Mouse (Mus musculus): Measurements from ENCODE around the gene Frmd4b. TPM values are rescaled to one million over a fixed set of nuclear protein-coding genes. Genes with fewer than 3 reads are reported as not detected.

Frmd4b gene
- polyA plus RNA-seq, 1 experiment = 15.4 TPM

GRCm38 (mm10) chr6:97491065-97491464 is 126.3 kb downstream of the Frmd4b start:
- Histone ChIP-seq H3K27ac (ENCODE audit: control insufficient read depth, insufficient read depth, low read depth, low read length, poor library complexity) (no peak overlapping the region), H3K4me3 (replicated peaks; ENCODE audit: control insufficient read depth, low read depth, low read length) (no peak overlapping the region), H3K4me1 (ENCODE audit: control insufficient read depth, insufficient read depth, low read length) (no peaks in the 10 kb centered on the region)
- 77% methylated on average over 5 of the region's 5 CpGs for WGBS
- no peak for TF ChIP-seq POLR2A (IDR thresholded peaks at IDR 0.05; ENCODE audit: borderline replicate concordance, control insufficient read depth, low read depth, low read length)
- TF ChIP-seq CTCF (IDR thresholded peaks at IDR 0.05; ENCODE audit: control insufficient read depth, insufficient read depth, low read length) = no peak

GRCm38 (mm10) chr6:97488821-97489220 is 128.5 kb downstream of the Frmd4b start:
- TF ChIP-seq POLR2A (IDR thresholded peaks at IDR 0.05; ENCODE audit: borderline replicate concordance, control insufficient read depth, low read depth, low read length) = no peak
- no peak for TF ChIP-seq CTCF (IDR thresholded peaks at IDR 0.05; ENCODE audit: control insufficient read depth, insufficient read depth, low read length)
- 46% methylated on average over 7 of the region's 7 CpGs for WGBS
- no peak overlapping the region for H3K27ac ChIP-seq (ENCODE audit: control insufficient read depth, insufficient read depth, low read depth, low read length, poor library complexity)

GRCm38 (mm10) chr6:97488280-97488679 is 129.1 kb downstream of the Frmd4b start:
- no peaks in the 10 kb centered on the region for H3K4me1 ChIP-seq (ENCODE audit: control insufficient read depth, insufficient read depth, low read length)
- no peak overlapping the region for H3K4me3 ChIP-seq (replicated peaks; ENCODE audit: control insufficient read depth, low read depth, low read length)
- H3K27ac ChIP-seq (ENCODE audit: control insufficient read depth, insufficient read depth, low read depth, low read length, poor library complexity) = no peak overlapping the region
- TF ChIP-seq POLR2A (IDR thresholded peaks at IDR 0.05; ENCODE audit: borderline replicate concordance, control insufficient read depth, low read depth, low read length) (no peak), CTCF (IDR thresholded peaks at IDR 0.05; ENCODE audit: control insufficient read depth, insufficient read depth, low read length) (no peak)
- WGBS = 54% methylated on average over 8 of the region's 8 CpGs

More at GRCm38 (mm10) chr6:97488821-97489220, 128.5 kb downstream of the Frmd4b start:
- Histone ChIP-seq H3K4me1 (ENCODE audit: control insufficient read depth, insufficient read depth, low read length) (no peaks in the 10 kb centered on the region), H3K4me3 (replicated peaks; ENCODE audit: control insufficient read depth, low read depth, low read length) (no peak overlapping the region)

DNA sequence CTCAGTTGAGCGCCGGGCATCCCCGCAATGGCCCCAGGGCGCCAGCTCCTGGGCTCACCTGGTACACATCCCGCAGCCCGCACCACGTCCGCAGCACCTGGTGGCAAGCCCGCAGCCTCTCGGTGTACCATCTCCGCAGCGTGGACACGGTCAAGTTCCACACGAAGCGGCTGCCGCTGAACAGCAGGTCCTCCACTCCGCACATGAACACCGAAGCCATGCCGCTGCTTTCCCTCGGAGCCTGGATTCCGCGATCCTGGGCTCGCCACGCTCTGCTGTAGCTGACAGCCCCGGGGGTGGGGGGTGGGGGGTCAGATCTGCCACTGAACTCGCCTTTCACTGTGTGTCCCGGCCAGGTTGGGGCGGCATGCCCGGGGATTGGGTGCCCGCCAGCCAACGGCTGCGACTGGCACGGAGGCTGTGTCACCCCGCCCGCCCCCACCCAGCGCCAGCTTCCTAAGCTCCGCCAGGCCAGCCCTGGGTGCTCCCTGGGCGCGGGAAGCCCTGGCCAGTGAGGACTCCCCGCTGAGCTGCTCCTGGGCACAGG is 129.7 kb downstream of the Frmd4b start:
- WGBS = 1% methylated on average over 40 of the region's 40 CpGs
- Histone ChIP-seq H3K27ac (ENCODE audit: control insufficient read depth, insufficient read depth, low read depth, low read length, poor library complexity) (no peak overlapping the region; the same call in 1 of the 2 replicates), H3K4me1 (ENCODE audit: control insufficient read depth, insufficient read depth, low read length) (no peaks in the 10 kb centered on the region), H3K4me3 (replicated peaks; ENCODE audit: control insufficient read depth, low read depth, low read length) (peak overlapping the region; percentile 46)
- TF ChIP-seq POLR2A (IDR thresholded peaks at IDR 0.05; ENCODE audit: borderline replicate concordance, control insufficient read depth, low read depth, low read length) (no peak), CTCF (IDR thresholded peaks at IDR 0.05; ENCODE audit: control insufficient read depth, insufficient read depth, low read length) (no peak)

DNA sequence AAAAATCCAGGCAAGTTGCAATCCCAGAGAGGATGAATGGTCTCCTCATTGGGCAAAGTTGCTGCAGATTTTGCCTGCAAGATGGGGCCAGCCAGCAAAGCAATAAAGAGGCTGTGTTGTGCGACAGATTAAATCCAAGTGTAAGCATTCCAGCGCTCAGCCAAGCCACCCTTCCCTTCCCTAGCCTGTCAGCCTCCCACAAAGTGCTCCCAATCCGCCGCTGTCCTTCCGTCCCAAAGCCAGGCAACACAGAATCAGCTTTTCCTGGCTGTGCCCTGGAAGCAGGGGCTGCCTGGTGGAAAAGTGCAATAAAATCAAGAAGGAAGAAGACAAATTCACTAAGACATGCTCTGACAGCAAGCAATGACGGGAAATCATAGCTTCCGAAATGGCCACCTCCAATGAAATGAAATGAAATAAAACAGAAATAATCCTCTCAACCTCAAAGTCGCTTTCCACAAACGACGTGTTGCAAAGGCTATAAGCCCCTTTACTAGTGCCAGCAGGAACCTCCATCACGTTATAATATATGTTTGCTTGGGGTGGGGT is 130.5 kb downstream of the Frmd4b start:
- no peaks in the 10 kb centered on the region; the same call in 1 of the 2 replicates for H3K4me1 ChIP-seq (ENCODE audit: control insufficient read depth, insufficient read depth, low read length)
- 30% methylated on average over 11 of the region's 11 CpGs for WGBS
- TF ChIP-seq POLR2A (IDR thresholded peaks at IDR 0.05; ENCODE audit: borderline replicate concordance, control insufficient read depth, low read depth, low read length) (no peak), CTCF (IDR thresholded peaks at IDR 0.05; ENCODE audit: control insufficient read depth, insufficient read depth, low read length) (no peak)
- H3K4me3 ChIP-seq (replicated peaks; ENCODE audit: control insufficient read depth, low read depth, low read length) = no peak overlapping the region
- H3K27ac ChIP-seq (ENCODE audit: control insufficient read depth, insufficient read depth, low read depth, low read length, poor library complexity) = no peak overlapping the region

GRCm38 (mm10) chr6:97485886-97486386 is 131.4 kb downstream of the Frmd4b start:
- no peak overlapping the region for H3K4me3 ChIP-seq (replicated peaks; ENCODE audit: control insufficient read depth, low read depth, low read length)
- H3K27ac ChIP-seq (ENCODE audit: control insufficient read depth, insufficient read depth, low read depth, low read length, poor library complexity) = no peak overlapping the region
- WGBS = 83% methylated on average over 11 of the region's 11 CpGs

DNA sequence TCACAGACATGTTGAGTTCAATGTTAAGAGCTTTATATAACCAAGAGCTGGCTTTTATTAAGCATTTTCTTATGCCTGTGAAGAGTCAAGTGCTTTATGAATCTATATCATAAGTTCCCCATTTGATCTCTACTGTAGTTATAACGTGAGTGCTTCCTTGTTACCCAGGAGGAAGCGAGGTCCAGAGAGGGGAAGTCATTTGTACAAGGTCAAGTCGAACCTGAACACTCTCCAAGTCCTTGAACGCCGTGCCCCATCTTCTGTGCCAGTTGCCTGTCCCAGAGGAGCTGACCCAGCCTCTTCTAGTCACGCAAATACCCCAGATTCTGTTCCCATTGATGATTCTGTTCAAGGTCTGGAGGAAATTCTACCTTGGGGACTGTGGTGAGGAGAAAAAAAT is 135.4 kb downstream of the Frmd4b start:
- TF ChIP-seq POLR2A (IDR thresholded peaks at IDR 0.05; ENCODE audit: borderline replicate concordance, control insufficient read depth, low read depth, low read length) (no peak), CTCF (IDR thresholded peaks at IDR 0.05; ENCODE audit: control insufficient read depth, insufficient read depth, low read length) (no peak)
- Histone ChIP-seq H3K4me3 (replicated peaks; ENCODE audit: control insufficient read depth, low read depth, low read length) (no peak overlapping the region), H3K27ac (ENCODE audit: control insufficient read depth, insufficient read depth, low read depth, low read length, poor library complexity) (no peak overlapping the region), H3K4me1 (ENCODE audit: control insufficient read depth, insufficient read depth, low read length) (no peaks in the 10 kb centered on the region; the same call in 1 of the 2 replicates)
- WGBS = 15% methylated on average over 6 of the region's 6 CpGs

More at GRCm38 (mm10) chr6:97485886-97486386, 131.4 kb downstream of the Frmd4b start:
- TF ChIP-seq POLR2A (IDR thresholded peaks at IDR 0.05; ENCODE audit: borderline replicate concordance, control insufficient read depth, low read depth, low read length) (no peak), CTCF (IDR thresholded peaks at IDR 0.05; ENCODE audit: control insufficient read depth, insufficient read depth, low read length) (no peak)
- H3K4me1 ChIP-seq (ENCODE audit: control insufficient read depth, insufficient read depth, low read length) = no peaks in the 10 kb centered on the region; the same call in 1 of the 2 replicates

DNA sequence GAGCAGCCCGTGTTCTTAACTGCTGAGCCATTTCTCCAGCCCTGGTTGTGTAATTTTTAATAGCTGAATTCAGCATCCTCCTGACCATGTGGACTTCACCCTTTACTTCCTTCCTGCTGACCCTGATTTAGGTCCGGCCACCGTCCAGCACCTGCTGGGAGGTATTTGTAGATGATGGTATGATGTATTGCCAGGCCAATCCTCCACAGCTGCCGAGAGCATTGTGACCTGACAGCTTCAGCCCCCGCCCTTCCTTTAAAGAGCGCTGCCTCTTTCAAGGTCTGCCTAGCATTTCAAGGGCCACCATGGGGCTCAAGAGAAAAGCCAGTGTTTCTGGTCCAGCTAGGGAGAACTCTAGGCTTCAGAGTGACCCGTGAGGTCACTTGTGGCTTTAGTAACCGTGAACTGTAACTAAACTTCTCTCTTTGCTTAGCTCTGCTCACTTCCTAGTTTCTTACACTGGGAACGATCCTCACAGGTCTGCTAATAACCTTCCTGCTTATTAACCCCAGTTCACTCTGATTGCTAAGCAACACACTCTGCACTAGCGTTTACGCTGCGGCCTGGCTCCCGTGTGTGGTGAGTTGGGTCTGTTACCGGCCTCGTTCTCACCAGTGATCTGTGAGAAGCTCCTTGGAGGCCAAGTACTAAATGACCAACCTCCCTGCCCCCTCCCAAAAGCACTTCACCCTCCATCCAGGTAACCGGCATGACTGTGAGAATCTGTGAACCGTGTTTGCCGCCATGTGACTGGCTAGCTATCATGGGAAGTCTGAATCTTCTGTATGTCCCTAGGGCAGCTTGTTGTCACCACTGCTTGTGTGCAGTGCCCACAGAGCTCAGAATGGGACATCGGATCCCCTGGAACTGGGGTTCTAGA is 138.1 kb downstream of the Frmd4b start:
- Histone ChIP-seq H3K27ac (ENCODE audit: control insufficient read depth, insufficient read depth, low read depth, low read length, poor library complexity) (no peak overlapping the region; the same call in 1 of the 2 replicates), H3K4me1 (ENCODE audit: control insufficient read depth, insufficient read depth, low read length) (no peaks in the 10 kb centered on the region; the same call in 1 of the 2 replicates), H3K4me3 (replicated peaks; ENCODE audit: control insufficient read depth, low read depth, low read length) (no peak overlapping the region)
- WGBS = 51% methylated on average over 19 of the region's 19 CpGs
- TF ChIP-seq POLR2A (IDR thresholded peaks at IDR 0.05; ENCODE audit: borderline replicate concordance, control insufficient read depth, low read depth, low read length) (no peak), CTCF (IDR thresholded peaks at IDR 0.05; ENCODE audit: control insufficient read depth, insufficient read depth, low read length) (no peak)

Measured in bone marrow, adult 2 months (tissue).